Comparison of ENCODE assay signal across 14 mouse cellular contexts in the genomic region with DNA sequence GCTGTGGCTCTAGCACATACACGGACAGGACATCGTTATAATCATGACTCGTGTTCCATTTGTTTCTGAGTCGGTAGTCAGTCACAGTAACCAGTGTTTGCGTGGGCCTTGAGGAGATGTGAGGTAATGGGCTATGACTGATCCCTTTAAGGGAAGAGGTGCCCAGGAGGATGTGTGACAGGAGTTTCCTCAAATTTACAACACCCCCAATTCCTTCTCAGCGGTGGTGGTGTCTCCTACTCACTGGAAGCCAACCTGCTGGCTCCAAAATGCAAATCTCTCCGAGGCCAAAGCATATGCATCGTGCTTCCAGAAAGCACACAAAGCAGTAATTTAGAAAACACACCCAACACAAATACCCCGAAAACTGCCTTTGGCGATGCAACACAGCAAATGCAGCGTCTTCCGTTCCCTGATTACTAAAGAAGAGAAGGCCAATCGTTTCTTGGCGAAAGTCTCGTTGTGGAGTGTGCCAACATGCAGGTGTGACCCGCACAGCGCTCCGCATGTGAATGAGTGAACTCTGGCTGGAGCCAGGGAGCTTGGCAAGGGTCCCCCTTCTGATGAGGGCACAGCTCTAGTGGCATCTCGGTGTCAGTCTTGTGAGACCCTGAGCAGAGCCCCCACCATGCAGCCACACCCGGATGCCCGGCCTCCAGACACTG.
A peak's percentile ranks its signal among the peaks of the same experiment; 100 is the strongest.
DNase-seq lines count a peak whose midpoint lies in the region; ATAC-seq and TF ChIP-seq lines count a peak whose summit lies in the region.
"Had no signal": no experiment of that assay in that cellular context is flagged by ENCODE, and none has a peak within 500 bp of the region (broad histone marks: within the 10 kb centered on the region; RNA-seq: fewer than 3 reads in every experiment).

No protein-coding gene starts in this region.

- H3K4me1 ChIP-seq in cerebellum, adult 2 months (ENCODE audit: control insufficient read depth, insufficient read depth, low read length) = peaks cover 15% of the 10 kb centered on the region
- H3K4me1 ChIP-seq in hindbrain, postnatal 0 days (ENCODE audit: insufficient read depth, low read length) = 0 out of 2 replicates have a peak, but pooled peaks cover 9% of the 10 kb centered on the region
- H3K4me1 ChIP-seq in hindbrain, embryonic 12.5 days = 0 out of 2 replicates have a peak, but pooled peaks cover 3% of the 10 kb centered on the region
- H3K4me1 ChIP-seq in forebrain, embryonic 16.5 days (replicated peaks; ENCODE audit: control insufficient read depth, insufficient read depth, low read length) = peaks cover 15% of the 10 kb centered on the region
- H3K4me1 ChIP-seq in heart, embryonic 10.5 days = no peaks in the 10 kb centered on the region
- H3K4me1 ChIP-seq: embryonic facial prominence, embryonic 12.5 days; limb, embryonic 10.5 days; liver, embryonic 15.5 days had no signal

- TF ChIP-seq CTCF in cerebellum, adult 2 months (IDR thresholded peaks at IDR 0.05; ENCODE audit: borderline replicate concordance, insufficient read depth, low read depth, low read length) = no peak
- no peak for TF ChIP-seq CTCF in hindbrain, postnatal 0 days (IDR thresholded peaks at IDR 0.05; ENCODE audit: low read depth)

- H3K9ac ChIP-seq in hindbrain, postnatal 0 days (replicated peaks; ENCODE audit: low read length) = no peak overlapping the region
- no peak overlapping the region for H3K9ac ChIP-seq in hindbrain, embryonic 12.5 days
- no peak overlapping the region for H3K9ac ChIP-seq in forebrain, embryonic 16.5 days (replicated peaks; ENCODE audit: low read depth, low read length)
- H3K9ac ChIP-seq: embryonic facial prominence, embryonic 12.5 days; liver, embryonic 15.5 days had no signal

- no peak for TF ChIP-seq POLR2A in cerebellum, adult 2 months (IDR thresholded peaks at IDR 0.05; ENCODE audit: borderline replicate concordance, insufficient read depth, low read length)

- H3K4me2 ChIP-seq in hindbrain, postnatal 0 days (ENCODE audit: low read depth, low read length) = no peak overlapping the region
- H3K4me2 ChIP-seq in hindbrain, embryonic 12.5 days (replicated peaks) = no peak overlapping the region
- H3K4me2 ChIP-seq in forebrain, embryonic 16.5 days (ENCODE audit: low read length) = peak overlapping the region; percentile 14; the same call in 1 of the 2 replicates
- H3K4me2 ChIP-seq: embryonic facial prominence, embryonic 12.5 days; liver, embryonic 15.5 days had no signal

- H3K4me3 ChIP-seq in cerebellum, adult 2 months (replicated peaks; ENCODE audit: insufficient read depth, low read depth, low read length) = no peak overlapping the region
- H3K4me3 ChIP-seq in hindbrain, postnatal 0 days (ENCODE audit: low read length) = no peak overlapping the region
- H3K4me3 ChIP-seq in hindbrain, embryonic 12.5 days = no peak overlapping the region
- no peak overlapping the region for H3K4me3 ChIP-seq in forebrain, embryonic 16.5 days (replicated peaks; ENCODE audit: low read length)
- no peak overlapping the region for H3K4me3 ChIP-seq in heart, embryonic 10.5 days
- H3K4me3 ChIP-seq: embryonic facial prominence, embryonic 12.5 days; limb, embryonic 10.5 days; liver, embryonic 15.5 days had no signal

- H3K9me3 ChIP-seq in hindbrain, postnatal 0 days (ENCODE audit: low read length) = no peaks in the 10 kb centered on the region
- no peaks in the 10 kb centered on the region for H3K9me3 ChIP-seq in hindbrain, embryonic 12.5 days (replicated peaks)
- H3K9me3 ChIP-seq in forebrain, embryonic 16.5 days (ENCODE audit: control insufficient read depth, low read length) = no peaks in the 10 kb centered on the region
- no peaks in the 10 kb centered on the region for H3K9me3 ChIP-seq in heart, embryonic 10.5 days
- H3K9me3 ChIP-seq: limb, embryonic 10.5 days; liver, embryonic 15.5 days had no signal

- 40% methylated on average over 21 of the region's 21 CpGs for WGBS in cerebellum, adult 2 months
- WGBS in hindbrain, postnatal 0 days = 39% methylated on average over 21 of the region's 21 CpGs
- 88% methylated on average over 21 of the region's 21 CpGs for WGBS in hindbrain, embryonic 12.5 days
- WGBS in forebrain, embryonic 16.5 days = 27% methylated on average over 21 of the region's 21 CpGs
- 87% methylated on average over 21 of the region's 21 CpGs for WGBS in heart, embryonic 10.5 days

- no peaks in the 10 kb centered on the region for H3K27me3 ChIP-seq in cerebellum, adult 2 months (ENCODE audit: control insufficient read depth, insufficient read depth, low read length)
- no peaks in the 10 kb centered on the region for H3K27me3 ChIP-seq in hindbrain, postnatal 0 days (ENCODE audit: insufficient read depth, low read length)
- H3K27me3 ChIP-seq in hindbrain, embryonic 12.5 days = no peaks in the 10 kb centered on the region
- no peaks in the 10 kb centered on the region for H3K27me3 ChIP-seq in forebrain, embryonic 16.5 days (replicated peaks; ENCODE audit: control insufficient read depth, insufficient read depth, low read length)
- H3K27me3 ChIP-seq in heart, embryonic 10.5 days (ENCODE audit: insufficient read depth, poor library complexity, severe bottlenecking) = no peaks in the 10 kb centered on the region
- H3K27me3 ChIP-seq: embryonic facial prominence, embryonic 12.5 days; liver, embryonic 15.5 days had no signal

- no peak overlapping the region for H3K27ac ChIP-seq in cerebellum, adult 2 months (ENCODE audit: insufficient read depth, low read length)
- peak overlapping the region; percentile 27; the same call in 1 of the 2 replicates for H3K27ac ChIP-seq in hindbrain, postnatal 0 days
- no peak overlapping the region for H3K27ac ChIP-seq in hindbrain, embryonic 12.5 days
- H3K27ac ChIP-seq in forebrain, embryonic 16.5 days (ENCODE audit: low read length) = no peak overlapping the region
- H3K27ac ChIP-seq in heart, embryonic 10.5 days = no peak overlapping the region
- H3K27ac ChIP-seq: embryonic facial prominence, embryonic 12.5 days; limb, embryonic 10.5 days; liver, embryonic 15.5 days had no signal

- ATAC-seq in hindbrain, postnatal 0 days = peak; percentile 30; the same call in 1 of the 2 replicates
- no peak for ATAC-seq in hindbrain, embryonic 12.5 days (ENCODE audit: low FRiP score)
- peak; percentile 44; the same call in 1 of the 2 replicates for ATAC-seq in forebrain, embryonic 16.5 days

- peak; percentile 30 to 38 for DNase-seq in cerebellum, adult 2 months
- DNase-seq in cerebellum, adult 11-12 months = no peak
- peak; percentile 61 for DNase-seq in hindbrain, postnatal 0 days (ENCODE audit: low spot score)
- DNase-seq in right cerebral cortex, adult 2 months (ENCODE audit: low spot score in 2 of 2) = peak; percentile 63 to 64
- no peak for DNase-seq in heart, embryonic 10.5 days (ENCODE audit: low spot score)
- no peak for DNase-seq in urinary bladder, postnatal 14 days (ENCODE audit: low spot score)
- DNase-seq: adrenal gland, postnatal 10 days; kidney, adult 18-20 months; lung, postnatal 36 days had no signal

- no peaks in the 10 kb centered on the region for H3K36me3 ChIP-seq in hindbrain, postnatal 0 days (ENCODE audit: insufficient read depth, low read length)
- 0 out of 2 replicates have a peak, but pooled peaks cover 4% of the 10 kb centered on the region for H3K36me3 ChIP-seq in hindbrain, embryonic 12.5 days
- no peaks in the 10 kb centered on the region for H3K36me3 ChIP-seq in forebrain, embryonic 16.5 days (ENCODE audit: control insufficient read depth, insufficient read depth)
- no peaks in the 10 kb centered on the region for H3K36me3 ChIP-seq in heart, embryonic 10.5 days
- H3K36me3 ChIP-seq: limb, embryonic 10.5 days; liver, embryonic 15.5 days had no signal

Comparison
In these comparisons a context has a peak if more than half of its experiments do, and no peak if none do; other contexts are left out.
1. DNase-seq: peak in cerebellum, adult 2 months (2 of 2), hindbrain, postnatal 0 days (single experiment) and right cerebral cortex, adult 2 months (2 of 2); none in cerebellum, adult 11-12 months (single experiment), heart, embryonic 10.5 days (single experiment) and urinary bladder, postnatal 14 days (single experiment).